Mouse (Mus musculus): ENCODE data around the gene Tubb4a. TPM values are rescaled to one million over a fixed set of nuclear protein-coding genes. Genes with fewer than 3 reads are reported as not detected.
"Not testable (repeated sequence)": the region's sequence is repeated elsewhere in the genome, so short reads cannot be mapped to it uniquely, and the experiment has no call there.

The Tubb4a gene
- total RNA-seq (2021), result 1 to 10 TPM; 4.0 to 4.8 TPM
- long read RNA-seq, experiment 1, transcript Tubb4a-201 (4 exons, 2,228 nt), result major isoform, 9 of 10 reads
- long read RNA-seq, experiment 1, partial matches to known transcripts, result 0 of 10 reads
- long read RNA-seq, experiment 1, other reads (novel, unspliced or antisense), result 1 of 10 reads
- long read RNA-seq, experiment 2, transcript Tubb4a-201 (4 exons, 2,228 nt), result major isoform, 7 of 10 reads
- long read RNA-seq, experiment 2, partial matches to known transcripts, result 1 of 10 reads
- long read RNA-seq, experiment 2, other reads (novel, unspliced or antisense), result 2 of 10 reads

DNA sequence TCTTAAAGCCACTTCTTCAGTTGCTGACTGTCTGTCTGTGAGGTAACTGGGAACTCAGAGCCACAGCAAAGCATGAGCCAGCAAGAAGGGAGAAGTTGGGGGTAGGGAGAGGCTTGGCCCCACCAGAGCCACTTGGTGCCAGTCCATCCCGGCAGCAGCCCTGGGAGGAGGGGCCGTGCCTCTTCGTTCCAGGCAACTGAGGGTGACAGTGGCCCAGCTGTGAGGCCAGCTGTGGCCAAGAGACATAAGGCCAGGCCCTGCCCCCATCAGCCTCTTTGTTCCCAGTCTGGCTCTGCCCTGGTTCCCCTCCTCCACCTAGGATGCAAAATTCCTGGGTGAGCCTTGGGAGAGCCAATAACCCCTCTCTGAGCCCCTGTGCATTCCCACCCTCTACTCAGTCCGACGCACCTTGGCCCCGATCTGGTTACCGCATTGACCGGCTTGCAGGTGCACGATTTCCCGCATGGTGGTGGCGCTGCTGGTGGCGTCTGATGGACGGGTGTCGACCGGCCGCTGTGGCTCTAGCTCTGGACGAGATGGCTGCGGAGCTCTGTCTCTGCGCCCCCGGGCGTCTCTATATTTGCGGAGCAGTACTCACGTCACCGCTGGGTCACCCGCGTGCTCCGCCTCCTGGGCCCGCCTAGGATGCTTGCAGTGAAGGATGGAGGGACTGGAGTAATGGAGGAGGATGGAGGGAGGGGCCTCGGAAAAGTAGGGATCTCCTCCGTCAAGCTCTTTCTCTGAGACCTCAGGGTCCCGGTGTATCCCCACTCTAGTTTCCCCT is at the start of gene Tubb4a:
TSS of gene Tubb4a (minus strand) at position 734 of the 784 bp plus-strand sequence.
- no peak for DNase-seq (ENCODE audit: low spot score in 2 of 2)

DNA sequence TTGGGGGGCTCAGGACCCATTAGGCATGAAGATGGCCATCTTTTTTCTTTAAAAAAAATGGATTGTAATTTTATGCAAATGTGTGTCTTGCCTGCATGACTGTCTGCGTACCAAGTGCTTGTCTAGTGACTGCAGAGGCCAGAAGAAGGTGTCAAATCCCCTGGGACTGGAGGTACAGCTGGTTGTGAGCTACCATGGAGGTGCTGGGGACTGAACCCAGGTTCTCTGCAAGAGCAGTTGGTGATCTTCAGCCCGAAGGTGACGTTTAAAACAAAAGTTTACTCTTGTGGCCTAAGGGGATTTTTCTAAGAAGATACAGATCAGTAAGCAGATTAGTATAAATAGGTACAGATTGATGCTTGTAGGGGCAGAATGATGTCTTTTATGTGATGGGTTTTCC is 48.1 kb upstream of the Tubb4a start:
- DNase-seq (ENCODE audit: low spot score in 2 of 2), result no peak

DNA sequence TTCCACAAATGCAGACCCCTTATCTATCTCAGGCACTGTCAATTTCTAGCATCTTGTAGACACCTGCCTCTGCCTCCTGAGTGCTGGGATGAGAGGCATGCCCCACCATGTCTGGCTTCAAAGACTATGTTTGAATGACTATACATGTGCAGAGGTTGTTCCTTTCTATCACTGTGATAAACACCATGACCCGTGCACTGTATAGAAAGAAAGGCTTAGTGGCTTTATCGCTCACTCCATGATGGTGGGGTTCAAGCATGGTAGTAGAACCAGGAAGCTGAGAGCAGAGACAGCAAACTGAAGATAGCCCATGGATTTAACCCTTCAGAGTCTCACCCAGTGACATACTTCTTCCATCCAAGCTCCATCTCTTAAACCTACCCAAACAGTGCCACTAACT is 47.1 kb upstream of the Tubb4a start:
- no peak for DNase-seq (ENCODE audit: low spot score in 2 of 2)

DNA sequence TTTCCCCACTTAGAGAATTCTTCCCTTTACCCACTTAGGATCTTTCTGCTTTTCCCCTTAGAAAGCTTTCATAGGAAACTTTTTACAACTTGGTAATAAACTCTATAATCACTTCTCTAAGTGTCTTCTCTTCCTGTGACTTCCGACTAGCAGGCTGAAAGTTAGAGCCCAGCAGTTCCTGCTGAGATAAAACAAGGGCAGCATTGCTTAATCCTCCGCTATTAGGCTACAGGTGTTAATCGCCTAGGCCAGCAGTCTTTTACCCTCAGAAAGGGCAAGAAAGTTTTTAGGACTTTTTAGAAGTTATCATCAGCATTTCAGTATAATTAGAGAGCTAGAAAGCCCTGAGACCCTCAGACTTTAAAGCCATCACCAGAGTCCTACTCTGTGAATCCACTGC is 46.4 kb upstream of the Tubb4a start:
- DNase-seq (ENCODE audit: low spot score in 2 of 2), result not testable (repeated sequence)

DNA sequence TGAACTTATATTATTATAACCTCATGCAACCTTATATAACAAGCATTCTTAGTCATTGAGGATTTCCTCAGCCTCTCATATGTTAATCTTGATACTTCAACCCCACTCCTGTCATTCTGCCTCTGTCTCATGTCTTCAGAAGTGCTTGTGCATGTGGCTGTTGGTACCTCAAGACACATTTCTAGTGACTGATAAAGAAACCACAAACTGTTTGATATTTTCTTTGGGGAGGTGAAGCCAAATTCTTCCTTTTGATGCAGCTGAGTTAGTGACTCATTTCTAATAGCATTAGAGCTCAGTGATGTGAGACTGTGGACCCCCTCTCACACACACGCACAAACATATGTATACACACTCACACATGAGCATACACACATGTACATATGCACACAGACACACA is 44.2 kb upstream of the Tubb4a start:
- DNase-seq (ENCODE audit: low spot score in 2 of 2), result no peak

DNA sequence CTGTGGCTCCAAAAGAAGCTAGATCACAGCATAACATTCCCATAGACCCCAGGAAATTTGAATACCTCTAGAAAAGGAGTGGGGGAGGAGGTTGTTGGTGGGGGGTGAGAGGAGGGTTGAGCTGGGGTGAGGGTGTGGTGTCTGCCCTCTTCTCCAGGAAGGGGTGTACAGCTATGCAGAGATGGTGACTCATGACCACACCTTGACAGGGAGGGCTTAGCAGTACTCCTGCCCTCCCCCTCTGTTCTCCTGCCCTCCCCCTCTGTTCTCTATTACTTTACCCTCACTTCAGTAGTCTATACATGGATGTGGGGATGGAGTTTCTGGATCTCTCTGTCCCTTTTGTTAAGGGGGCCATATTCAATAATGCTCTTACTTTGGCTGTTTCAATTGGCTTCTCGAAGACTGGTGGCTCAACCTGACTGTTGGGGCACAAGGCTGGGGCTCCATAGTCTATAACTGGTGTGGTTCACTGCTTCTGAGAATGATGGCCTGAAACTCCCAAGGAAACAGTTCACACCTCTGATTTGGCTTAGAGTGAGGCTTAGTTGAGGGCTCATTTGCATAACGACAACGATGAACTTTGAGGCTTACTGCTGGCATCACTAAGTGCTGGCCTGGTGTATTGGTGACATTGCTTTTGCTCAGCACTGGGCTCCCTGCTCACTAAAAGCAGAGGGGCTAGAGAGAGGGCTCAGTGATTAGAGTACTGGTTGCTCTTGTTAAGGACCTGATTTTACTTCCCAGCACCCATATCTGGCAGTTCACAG is 38.5 kb upstream of the Tubb4a start:
- no peak for DNase-seq (ENCODE audit: low spot score in 2 of 2)

DNA sequence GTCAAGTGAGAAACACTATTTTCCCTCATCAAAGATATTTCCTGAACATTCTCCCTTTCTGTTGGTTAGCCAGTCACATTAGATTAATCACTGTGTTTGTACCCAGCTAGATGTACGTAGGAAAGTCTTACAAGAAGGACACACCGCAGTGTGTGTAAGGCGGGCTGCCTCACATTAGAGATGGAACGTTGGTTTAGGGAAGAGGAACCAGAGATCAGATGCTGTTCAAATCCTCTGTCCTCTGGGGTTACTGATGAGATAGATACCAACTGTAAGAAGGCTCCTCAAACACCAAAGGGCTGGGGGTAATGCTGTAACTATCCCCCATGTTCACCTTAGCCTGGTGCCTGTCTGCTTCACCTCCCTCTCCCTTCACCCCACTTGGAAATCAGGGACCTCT is 37.2 kb upstream of the Tubb4a start:
- DNase-seq (ENCODE audit: low spot score in 2 of 2), result no peak

DNA sequence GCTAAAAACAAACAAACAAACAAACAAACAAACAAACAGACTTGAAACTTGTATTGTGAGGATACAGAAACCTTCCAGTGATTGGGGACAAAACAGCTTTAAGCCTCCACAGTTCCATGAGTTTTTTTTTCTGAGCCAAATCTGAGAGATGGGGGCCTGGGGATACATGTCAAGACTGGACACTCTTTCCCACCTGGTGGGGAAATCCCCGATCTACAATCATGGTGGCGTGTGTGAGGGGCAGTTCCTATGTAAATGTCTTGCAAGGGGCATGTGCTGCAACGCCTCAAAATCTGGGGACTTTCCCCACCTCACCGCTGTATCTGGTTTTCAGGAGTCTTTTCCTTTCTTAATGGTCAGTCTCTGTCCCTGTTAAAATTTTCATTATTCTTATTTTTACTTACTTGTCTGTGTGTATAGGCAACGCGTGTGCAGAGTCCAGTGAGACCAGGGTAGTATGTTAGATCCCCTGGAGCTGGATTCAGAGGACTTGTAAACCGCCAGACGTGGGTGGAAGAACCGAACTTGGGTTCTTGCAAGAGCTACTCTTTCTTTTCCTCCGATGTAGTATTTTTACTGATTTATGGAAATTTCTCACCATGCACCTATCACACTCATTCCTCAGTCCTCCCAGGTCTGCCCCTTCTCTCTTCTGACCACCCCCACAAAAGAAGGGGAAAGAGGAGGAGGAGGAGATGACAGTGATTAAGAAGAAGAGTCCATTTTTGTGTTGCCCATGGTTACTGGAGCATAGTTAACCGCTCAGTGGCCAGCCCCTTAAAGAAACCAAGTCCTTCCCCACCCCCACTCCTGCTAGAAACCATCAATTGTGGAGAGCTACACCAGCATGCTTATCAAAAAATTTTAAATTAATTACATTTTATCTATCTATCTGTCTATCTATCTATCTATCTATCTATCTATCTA is 35.9 kb upstream of the Tubb4a start:
- DNase-seq (ENCODE audit: low spot score in 2 of 2), result no peak

DNA sequence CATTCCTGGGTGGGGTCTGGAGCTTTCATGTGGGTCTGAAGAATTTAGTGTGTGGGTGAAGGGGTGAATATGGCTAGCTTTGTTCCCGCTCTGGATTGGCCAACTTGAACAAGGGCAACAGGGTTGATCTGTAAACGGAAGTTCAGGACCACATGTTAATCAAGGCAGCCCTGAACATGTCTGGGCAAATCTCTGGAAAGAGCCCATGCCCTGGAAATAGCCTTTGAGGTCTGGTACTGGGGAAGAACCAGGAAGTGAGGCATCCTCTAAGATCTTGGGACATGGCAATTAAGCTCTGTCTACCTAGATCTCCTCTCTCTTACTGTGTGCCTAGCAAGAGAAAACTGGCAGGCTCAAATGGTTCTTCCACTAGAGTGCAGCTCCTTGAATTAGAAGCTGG is 34.3 kb upstream of the Tubb4a start:
- DNase-seq (ENCODE audit: low spot score in 2 of 2), result no peak

DNA sequence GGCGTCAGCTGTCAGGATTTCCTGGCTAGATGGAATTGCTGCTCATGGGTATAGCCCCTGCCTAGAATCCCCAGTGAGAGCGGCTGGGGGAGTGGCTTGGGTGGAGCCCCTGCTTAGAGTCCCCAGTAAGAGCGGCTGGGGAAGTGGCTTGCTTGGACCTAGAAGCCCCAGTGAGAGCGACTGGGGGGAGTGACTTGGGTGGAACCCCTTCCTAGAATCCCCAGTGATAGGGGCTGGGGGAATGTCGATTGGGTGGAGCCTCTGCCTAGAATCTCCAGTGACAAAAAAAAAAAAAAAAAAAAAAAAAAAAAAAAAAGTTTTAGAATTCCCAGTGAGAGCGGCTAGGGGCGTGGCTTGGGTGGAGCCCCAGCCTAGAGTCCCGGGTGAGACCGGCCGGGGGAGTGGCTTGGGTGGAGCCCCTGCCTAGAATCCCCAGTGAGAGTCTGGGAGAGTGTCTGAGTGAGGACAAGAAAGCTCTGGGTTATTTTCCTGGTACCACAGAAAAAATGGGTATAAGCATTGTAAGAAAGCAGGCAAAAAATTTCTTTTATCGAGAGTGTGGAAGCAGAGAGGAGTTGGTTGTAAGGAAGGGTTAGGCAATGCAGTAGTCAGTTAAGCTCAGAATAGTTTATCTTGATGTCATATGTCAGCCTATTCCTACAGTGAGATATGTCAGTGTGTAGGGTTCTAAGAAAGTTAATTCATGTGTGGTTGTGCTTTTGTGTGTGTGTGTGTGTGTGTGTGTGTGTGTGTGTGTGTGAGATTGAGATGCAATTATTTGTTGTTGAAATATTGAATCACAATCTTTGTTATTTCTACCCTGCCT is 31.2 kb upstream of the Tubb4a start:
- no peak for DNase-seq (ENCODE audit: low spot score in 2 of 2)

DNA sequence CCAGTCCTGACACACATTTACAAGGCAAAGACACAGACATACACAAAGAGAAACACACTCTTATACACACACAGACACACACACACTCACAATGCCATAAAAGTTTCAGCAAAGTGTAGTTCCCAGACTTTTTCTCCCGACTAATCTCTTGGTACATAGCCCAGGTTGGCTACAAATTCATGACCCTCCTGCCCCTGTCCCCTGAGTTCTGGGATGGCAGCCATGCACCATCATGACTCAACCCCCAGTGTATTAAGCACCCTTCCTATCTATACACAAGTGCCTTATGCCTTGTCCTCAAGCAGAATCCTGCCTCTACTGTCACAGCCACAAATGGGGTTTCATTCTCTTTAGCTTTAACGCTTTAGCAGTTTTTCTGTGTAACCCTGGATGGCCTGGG is 29.2 kb upstream of the Tubb4a start:
- DNase-seq (ENCODE audit: low spot score in 2 of 2), result no peak

DNA sequence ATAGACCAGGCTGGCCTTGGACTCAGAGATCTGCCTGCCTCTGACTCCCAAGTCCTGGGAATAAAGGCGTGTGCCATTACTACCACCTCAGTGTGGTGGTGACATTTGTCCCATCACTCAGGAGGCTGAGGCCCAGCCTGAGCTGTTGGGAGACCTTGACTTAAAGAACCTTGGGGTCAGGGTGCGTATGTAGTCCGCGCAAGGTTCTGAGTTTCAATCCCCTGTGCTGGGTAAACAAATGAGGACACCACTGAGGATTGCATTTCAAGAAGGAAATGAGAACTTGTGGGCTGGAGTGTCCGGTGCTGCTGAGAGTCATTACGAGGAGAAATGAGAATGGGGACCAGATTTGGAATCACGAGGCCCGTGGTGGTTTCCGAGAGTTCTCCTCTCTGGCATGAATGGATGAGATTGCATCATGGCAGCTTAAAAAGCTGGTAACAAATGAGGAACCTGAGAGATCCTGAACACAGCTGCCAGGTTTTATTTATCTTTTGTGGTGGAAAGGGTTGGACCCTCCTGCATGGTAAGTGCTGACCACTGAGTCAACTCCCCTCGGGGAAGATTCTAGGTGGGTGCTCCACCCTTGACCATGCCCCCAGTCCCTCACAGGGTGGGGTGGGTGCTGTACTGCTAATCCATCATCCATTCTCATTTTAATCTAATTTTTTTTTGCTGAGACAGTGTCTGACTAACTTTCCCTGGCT is 25.3 kb upstream of the Tubb4a start:
- no peak for DNase-seq (ENCODE audit: low spot score in 2 of 2)

DNA sequence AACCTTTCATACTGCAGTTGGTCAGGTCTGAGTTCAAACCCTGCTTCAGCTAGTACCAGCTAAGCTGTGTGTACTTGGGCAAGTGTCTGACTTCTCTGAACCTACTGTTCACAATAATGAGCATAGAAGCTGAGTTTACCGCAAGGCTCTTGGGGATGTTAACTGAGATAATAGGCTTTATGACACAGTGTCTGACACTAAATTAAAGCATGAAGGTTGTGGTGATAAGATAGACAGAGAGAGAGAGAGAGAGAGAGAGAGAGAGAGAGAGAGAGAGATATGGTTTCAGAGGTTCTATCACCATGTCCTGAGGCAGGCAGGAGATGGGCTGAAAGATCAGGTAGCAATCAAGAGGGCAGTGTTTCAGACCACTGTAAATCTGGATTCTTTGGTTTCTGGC is 22.4 kb upstream of the Tubb4a start:
- DNase-seq (ENCODE audit: low spot score in 2 of 2), result no peak

DNA sequence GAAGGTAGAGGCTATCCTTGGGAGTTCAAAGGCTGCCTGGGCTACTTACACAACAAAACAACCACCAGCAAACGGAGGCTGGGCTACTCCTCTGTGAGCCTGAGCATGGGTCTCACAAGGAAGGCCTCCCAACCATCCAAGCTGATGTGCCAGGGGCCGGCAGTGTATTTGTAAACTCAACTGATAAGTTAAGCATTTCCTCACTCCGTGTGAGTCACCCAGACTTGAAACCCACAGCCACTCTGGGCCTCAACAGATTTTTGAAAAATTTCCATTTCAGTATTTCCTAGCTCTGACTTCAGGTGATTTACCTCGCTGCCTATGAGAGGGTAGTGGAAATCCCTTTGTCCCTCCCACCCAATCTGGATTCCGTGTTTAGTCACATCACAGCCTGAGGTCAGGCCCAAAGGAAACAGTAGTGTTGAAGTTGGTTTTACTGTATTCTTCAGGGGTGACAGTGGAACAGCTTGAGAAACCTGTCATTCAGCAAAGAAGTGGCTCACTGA is 21.1 kb upstream of the Tubb4a start:
- no peak for DNase-seq (ENCODE audit: low spot score in 2 of 2)

DNA sequence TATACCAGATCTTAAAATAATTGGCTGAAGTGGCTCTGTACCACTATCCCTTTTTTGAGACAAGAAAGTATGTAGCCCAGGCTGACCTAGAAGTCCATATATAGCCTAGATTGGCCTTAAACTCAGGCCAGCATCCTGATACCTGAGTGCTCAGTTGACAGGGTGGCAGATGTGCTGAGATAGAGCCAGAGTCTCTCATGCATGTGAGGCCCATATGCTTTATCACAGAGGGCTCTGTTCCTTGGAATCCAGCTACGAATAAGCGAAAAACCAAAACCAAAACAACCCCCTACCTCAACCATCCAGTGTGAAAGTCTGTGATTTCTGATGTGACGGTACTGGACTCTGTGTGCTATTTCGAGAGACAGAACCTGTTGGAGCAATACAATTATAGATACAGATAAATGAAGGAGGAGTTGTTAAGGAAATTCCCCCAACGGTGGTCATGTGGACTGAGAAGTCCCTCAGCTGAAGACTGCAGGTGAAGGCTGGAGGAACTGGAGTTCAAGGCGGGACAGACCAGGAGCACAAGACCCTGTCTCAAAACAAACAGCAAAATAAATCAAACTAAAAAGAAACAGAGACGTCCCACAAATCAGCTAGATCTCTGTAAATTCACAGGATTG is 20.6 kb upstream of the Tubb4a start:
- DNase-seq (ENCODE audit: low spot score in 2 of 2), result no peak

DNA sequence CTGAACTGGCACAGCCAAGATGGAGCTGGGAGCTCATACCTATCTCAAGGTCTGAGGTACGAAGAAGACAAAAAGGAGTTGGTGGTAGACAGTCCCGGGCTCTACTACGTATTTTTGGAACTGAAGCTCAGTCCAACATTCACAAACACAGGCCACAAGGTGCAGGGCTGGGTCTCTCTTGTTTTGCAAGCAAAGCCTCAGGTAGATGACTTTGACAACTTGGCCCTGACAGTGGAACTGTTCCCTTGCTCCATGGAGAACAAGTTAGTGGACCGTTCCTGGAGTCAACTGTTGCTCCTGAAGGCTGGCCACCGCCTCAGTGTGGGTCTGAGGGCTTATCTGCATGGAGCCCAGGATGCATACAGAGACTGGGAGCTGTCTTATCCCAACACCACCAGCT is 19.5 kb upstream of the Tubb4a start:
- DNase-seq (ENCODE audit: low spot score in 2 of 2), result no peak

DNA sequence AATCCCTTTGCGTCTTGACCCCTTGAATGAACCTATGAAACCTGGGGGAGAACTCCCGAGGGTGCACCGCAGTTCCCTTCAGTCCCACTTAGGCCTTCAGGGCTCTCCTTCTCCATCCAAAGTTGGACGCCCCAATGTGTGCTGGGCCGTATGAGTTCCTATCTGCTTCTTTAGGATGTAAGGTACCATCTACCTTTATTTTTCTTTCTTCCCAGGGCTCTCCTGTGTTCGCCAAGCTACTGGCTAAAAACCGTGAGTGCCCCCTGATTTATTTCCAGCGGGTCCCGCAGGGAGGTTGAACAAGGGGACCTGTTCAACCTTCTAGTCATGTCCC is 18.4 kb upstream of the Tubb4a start:
- no peak for DNase-seq (ENCODE audit: low spot score in 2 of 2)

DNA sequence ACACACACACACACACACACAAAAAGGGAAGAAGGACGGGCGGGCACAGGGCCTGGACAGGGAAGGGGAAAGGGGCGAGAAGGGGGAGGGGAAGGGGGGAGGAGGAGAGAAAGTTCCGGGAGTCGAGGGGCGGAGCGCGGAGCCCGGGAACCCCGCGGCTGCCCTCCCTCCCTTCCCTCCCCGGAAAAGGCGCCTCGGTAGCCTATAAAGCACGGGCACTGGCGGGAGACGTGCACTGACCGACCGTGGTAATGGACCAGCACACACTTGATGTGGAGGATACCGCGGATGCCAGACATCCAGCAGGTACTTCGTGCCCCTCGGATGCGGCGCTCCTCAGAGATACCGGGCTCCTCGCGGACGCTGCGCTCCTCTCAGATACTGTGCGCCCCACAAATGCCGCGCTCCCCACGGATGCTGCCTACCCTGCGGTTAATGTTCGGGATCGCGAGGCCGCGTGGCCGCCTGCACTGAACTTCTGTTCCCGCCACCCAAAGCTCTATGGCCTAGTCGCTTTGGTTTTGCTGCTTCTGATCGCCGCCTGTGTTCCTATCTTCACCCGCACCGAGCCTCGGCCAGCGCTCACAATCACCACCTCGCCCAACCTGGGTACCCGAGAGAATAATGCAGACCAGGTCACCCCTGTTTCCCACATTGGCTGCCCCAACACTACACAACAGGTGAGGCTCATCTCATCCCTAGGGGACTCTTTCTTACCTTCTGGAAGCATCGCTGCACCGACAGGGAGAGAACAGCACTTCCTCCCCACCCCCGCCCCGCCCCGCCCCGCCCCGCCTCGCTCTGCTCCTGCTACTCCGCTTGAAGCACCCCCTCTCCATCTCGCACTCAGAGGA is 17.8 kb upstream of the Tubb4a start, which contains the start of gene Tnfsf9:
TSS of gene Tnfsf9 (plus strand) at position 145 of the 854 bp plus-strand sequence.
- DNase-seq (ENCODE audit: low spot score in 2 of 2), result peak in 1 of 2 experiments; percentile 22
